Mouse (Mus musculus): Measurements from ENCODE around the gene Plod3.
"Not testable (repeated sequence)": the region's sequence is repeated elsewhere in the genome, so short reads cannot be mapped to it uniquely, and the experiment has no call there.

Gene Plod3

GRCm38 (mm10) chr5:136986695-136987137 lies at the start of gene Plod3:
Plod3 (plus strand) TSS chr5:136987019.
- peak; percentile 94 for DNase-seq

DNA sequence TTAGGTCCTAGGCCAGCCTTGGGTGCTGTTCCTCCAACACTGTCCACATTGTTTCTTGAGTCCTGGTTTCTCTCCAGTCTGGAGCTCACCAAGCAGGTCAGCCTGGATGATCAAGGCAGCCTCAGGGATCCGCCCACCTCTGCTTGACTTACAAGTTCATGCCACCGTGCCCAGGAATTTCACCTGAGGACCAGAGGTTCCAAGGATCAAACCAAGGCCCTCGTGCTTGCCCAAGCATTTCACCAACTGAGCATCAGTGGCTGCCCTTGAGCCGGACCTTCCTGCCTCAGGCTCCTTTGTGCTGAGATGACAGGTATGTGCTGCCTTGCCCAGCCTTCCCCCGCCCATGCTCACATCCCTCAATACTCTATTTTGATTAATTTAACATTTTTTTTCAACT lies 49.2 kb upstream of the Plod3 start:
- no peak for DNase-seq

DNA sequence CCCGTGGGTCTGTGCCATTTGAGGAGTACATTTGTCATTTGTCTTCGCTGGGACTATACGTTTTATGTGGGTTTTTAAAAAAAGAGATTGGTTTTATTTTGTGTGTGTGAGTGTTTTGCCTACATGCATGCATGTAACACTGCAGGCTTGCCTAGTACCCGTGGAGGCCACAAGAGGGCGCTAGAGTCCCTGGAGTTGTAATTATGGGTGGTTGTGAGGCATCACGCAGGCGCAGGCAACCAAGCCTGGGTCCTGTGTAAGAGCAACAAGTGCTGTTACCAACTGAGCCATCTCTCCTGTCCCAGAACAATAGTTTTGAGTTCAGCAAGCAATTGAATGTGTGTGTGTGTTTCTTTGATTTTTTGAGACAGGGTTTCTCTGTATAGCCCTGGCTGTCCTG lies 47.5 kb upstream of the Plod3 start:
- DNase-seq: no peak

DNA sequence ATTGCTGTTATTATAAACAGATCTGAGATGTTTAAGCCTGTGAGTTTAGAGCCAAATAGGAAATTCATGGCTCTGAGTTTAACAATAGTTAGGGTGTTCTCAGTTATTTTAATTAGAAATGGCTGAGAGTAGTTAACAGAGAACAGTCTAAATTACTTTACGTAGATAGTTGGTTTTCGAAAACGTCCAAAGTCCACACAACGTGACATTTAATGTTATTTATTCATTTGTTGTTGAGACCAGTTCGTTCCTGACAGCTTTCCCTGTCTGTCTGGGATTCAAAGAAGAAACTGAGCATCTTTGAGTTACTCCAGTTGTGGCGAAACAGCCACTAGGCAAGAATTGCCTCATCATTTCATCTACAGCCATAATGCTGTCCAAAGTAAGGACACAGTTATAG lies 46.8 kb upstream of the Plod3 start:
- not testable (repeated sequence) for DNase-seq

DNA sequence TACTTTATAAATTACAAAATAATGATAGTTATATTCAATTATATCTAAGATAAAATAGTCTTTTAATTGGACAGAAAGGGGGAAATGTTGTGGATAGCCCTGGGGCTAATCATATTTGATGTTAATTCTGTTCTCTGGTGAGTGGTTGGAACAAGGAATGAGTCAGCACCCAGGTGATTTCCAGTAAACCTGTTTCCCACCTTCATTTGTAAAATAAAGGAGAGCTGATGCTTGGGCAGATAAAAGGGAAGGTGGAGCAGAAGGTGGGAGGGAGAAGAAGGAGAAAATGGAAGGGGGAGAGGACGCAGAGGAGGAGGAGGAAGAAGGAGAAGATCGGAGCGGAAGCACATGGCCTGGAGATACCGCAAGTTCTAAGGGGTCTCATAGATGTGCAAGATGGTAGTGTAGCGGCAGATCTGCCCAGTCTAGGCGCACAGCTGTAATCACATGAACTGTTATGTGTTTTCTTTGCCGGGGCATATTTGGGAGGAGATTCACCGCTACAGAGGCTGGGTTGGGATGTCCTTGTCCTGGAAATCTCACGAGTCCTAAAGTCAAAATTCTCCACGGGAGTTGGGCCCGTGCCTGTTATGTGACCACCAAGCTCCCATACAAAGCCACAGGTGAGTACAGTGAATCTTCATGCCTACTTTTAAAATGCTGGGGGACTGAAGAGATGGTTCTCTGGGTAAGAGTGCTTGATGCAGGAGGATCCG lies 45.8 kb upstream of the Plod3 start:
- DNase-seq: no peak

DNA sequence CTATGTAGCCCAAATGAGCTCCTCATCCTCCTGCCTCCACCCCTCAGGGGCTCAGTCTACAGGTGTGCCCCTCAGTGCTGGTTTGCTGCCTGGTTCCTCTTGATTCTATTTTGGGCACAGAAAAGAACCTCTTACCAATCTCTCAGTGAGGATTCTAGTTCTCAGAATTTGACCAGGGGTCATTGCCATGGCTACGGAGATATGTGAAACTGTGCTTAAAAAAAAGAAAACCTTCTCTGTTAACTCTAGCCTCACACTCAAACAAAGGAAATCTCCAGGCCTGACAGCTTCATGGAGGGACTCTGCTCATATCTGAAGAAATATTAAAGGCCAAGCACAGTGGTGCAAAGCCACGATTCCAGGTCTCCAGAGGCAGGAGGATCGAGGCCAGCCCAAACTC lies 44.0 kb upstream of the Plod3 start:
- DNase-seq: no peak

- no peak for DNase-seq
Observed at GRCm38 (mm10) chr5:136943382-136943781, 43.4 kb upstream of the Plod3 start.

- DNase-seq: no peak
Observed at GRCm38 (mm10) chr5:136945084-136945483, 41.7 kb upstream of the Plod3 start.

DNA sequence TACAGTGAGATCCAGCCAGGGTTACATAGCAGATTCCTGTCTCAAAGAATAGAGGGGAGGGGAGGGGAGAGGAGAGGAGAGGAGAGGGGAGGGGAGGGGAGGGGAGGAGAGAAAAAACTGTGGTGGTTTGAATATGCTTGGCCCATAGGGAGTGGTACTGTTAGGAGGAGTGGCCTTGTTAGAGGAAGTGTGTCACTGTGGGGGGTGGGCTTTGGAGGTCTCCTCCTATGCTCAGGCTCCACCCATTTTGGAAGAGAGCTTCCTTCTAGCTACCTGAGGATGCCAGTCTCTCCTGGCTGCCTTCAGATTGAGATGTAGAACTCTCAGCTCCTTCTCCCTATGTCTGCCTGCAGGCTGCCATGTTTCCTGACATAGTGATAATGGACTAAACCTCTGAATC lies 38.9 kb upstream of the Plod3 start:
- DNase-seq: no peak

DNA sequence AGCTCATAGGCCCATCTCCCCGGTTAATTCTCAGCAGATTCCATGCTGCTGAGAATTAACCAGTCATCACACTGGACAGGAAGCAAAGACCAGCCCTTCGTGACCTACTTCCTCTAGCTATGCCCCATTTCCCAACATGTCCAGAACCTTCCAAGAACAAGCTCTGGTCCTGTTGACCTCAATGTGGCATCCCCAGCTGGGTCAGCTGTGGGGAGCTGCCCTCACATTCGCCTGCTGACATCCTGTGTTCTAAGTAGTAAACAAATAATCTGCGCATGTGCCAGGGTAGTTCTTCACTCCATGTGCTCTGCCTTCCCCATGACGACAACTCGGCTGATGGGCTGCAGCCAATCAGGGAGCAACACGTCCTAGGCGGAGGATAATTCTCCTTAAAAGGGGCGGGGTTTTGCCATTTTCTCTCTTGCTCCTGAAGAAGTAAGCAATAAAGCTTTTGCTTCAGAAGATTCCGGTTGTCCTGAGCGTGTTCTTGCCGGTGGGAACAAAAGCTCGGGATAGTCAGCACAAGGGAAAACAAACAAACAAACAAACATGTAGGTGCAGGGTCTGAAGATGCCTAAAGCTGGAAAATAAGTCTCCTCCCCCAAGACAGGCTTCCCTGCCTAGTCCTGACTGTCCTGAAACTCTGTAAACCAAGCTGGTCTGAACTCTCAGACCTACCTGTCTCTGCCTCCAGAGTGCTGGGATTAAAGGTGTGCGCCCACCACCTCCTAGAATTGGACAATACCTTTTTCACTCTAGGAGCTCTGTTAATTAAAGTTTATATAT lies 37.1 kb upstream of the Plod3 start:
- DNase-seq: not testable (repeated sequence)

DNA sequence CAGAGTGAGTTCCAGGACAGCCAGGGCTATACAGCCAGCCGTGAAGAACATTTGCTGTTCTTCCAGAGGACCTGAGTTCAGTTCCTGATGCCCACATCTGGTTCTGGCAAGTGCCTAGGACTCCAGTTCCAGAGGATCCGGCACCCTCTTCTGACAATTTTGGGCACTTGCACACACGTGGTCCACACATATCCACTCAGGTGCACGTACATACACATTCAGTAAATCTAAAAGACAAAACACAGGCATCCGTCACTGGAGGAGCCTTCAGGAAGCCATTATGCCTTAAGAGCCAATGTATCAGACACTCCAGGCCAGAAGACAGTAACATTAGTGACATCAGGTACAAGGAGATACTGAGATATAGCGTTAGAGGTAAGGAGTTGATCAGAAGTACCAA lies 36.3 kb upstream of the Plod3 start:
- no peak for DNase-seq

DNA sequence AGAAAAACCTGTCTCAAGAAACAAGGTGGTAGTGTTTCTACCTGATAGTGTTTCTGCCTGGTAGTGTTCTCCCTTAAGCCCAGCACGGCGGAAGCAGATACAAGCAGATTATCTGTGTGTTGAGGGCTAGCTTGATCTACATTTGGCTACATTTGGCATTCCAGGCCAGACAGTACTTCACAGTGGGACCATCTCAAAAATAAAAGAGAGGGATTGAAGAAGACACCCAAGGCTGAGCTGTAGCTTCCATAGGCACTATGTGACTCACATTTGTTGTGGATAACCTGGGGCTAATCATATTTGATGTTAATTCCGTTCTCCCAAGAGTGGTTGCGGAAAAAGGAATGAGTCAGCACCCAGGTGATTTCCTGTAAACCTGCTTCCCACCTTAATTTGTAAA lies 34.7 kb upstream of the Plod3 start:
- DNase-seq: no peak

- DNase-seq: peak; percentile 94
Observed at GRCm38 (mm10) chr5:136953015-136953414, 33.8 kb upstream of the Plod3 start, which contains the start of gene Fis1. Fis1 (plus strand) TSS chr5:136953275.

GRCm38 (mm10) chr5:136953440-136953951 lies 33.3 kb upstream of the Plod3 start:
- peak; percentile 38 for DNase-seq

DNA sequence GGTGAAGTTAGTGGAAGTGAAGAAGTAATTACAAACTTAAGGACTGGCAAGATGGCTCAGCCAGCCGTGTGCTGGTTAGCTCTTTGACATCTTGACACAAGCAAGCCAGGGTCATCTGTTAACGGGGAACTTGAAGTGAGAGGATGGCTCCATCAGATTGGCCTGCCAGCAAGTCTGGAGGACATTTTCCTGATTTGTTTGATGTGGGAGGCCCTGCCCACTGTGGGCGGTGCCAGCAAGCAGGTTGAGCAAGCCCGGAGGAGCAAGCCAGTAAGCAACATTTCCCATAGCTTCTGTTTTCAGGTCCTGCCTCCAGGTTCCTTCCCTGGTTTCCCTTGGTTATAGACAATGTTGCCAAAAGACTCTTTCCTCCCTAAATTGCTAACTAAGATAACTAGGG lies 31.2 kb upstream of the Plod3 start:
- DNase-seq: no peak

- no peak for DNase-seq
Observed at GRCm38 (mm10) chr5:136957250-136957649, 29.6 kb upstream of the Plod3 start.

DNA sequence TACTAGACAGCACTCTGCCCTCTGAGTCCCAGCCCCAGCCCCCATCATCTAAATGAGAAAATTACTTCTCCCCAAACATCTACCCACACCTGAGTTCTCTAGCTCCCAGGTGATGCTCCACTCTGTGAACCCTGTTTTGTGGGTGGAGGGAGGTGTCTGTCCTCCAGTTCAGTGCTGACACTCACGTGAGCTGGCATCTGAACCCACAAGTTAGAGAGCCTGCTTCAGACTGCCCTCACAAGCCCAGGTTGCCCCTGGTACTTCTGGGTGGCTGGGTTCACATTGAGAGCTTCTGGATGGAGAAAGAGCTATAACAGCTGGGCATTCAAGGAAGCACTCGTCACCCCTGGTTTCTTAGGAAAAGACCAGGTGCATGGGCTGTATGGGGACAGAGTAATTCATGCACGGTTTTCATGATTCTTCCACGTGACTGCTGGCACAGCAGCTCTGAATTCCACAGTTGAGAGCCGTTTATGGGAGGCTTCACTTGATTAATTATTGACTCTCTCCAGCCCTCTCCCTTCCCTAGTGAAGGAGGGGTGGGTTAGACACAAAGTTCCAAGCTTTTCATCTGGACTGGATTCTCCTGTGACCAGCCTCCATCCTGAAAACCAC lies 27.7 kb upstream of the Plod3 start:
- no peak for DNase-seq

DNA sequence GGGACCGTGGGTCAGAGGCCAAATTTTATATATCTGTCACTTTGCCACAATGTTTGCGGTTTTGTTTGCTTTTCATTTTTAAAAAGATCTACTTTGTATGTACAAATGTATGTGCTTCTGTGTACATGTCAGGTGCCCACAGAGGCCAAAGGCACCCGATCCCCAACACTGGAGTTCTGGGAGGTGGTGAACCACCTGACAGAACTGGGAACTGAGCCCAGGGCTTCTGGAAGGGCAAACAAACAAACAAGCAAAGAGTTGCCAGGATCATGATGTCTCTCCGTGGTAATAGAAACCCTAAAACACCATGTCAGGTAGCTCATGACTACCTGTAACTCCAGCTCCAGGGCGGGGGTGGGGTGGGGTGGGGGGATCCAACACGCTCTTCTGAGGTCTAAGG lies 26.8 kb upstream of the Plod3 start:
- DNase-seq: no peak

DNA sequence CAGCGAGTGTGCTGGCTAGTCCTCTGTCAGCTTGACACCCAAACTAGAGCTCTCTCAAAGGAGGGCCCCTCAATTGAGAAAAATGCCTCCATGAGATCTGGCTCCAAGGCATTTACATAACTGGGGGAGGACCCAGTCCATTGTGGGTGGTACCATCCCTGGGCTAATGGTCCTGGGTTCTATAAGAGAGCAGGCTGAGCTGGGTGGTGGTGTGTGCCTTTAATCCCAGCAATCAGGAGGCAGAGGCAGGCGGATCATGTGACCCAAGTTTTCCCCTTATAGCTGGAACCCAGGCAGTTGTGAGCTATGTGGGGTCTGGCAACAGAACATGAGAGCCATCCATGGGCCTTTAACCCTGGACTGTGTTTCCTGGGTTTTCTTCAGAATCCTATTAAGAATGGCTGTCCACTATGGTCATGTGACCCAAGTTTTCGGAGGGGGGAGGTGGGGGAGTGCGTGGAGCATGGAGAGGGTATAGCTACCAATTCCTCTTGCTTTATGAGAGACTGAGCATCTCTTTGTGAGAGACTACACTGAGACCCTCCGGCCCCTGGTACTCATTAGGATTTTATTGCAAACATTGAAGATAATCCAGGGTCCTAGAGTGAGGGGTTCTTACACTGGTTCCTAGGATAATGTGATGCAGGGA lies 25.4 kb upstream of the Plod3 start:
- no peak for DNase-seq

- DNase-seq: peak; percentile 92
Observed at GRCm38 (mm10) chr5:136961983-136962461, 24.8 kb upstream of the Plod3 start.

- peak; percentile 65 for DNase-seq
Observed at GRCm38 (mm10) chr5:136962501-136962900, 24.3 kb upstream of the Plod3 start.

GRCm38 (mm10) chr5:136962966-136963540 lies 23.8 kb upstream of the Plod3 start:
- DNase-seq: no peak

DNA sequence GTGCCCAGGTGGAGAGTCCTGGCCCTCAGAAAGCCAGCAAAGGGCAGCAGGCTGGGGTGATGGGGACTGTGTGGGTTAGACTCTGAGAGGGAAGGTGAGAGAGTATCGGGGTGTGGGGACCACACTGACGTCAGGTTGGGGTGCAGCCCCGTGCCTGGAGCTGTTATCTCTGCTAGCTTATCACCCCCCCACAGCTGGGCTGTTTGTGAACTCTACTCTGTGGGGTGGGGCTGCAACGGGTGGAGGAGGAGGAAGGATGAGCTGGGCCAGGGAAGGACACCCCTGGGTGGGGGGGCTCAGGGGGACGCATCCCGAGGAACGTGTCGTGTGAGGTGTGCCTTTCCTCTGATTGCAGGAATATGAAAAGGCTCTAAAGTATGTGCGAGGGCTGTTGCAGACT lies 21.6 kb upstream of the Plod3 start:
- DNase-seq: no peak
